Mouse (Mus musculus): ENCODE data around the gene Zfp61. TPM values are rescaled to one million over a fixed set of nuclear protein-coding genes. Genes with fewer than 3 reads are reported as not detected.

Gene Zfp61
- polyA plus RNA-seq, 1 experiment: 8.7 TPM

DNA sequence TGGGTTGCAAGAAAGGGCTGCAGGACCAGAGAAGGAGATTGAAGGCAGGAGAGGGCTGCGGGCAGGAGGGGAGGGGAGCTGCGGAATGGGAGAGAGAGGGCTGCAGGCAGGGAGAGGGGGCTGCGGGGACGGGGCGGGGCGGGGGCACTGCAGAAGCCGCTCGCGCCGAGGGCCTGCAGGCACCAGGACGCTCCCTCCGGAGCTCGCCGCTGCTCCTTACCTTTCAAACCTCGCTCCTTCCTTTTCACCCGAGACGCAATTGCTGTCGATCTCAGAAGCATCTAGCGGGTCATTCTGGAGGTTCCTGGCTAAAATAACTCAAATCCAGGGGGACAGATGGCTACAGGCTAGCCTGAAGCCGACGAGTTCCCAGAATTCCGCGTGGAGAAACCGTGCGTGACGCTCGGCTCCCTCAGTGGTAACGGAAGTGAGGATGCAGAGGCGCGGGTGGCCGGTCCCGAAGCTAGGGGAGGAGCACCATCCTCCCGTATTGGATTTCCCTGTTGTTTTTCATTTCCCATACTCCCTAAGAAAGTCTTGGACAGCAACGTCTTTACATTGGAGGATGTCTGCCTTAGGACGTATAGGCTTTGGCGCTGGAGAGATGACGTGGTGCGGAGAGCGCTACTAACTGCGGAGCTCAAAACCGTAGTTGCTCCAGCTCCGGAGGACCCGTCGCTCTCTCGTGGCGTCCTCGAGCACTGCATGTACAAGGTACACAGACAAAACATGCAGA lies 1.9 kb downstream of the Zfp61 start:
- under 1% methylated on average over 43 of the region's 47 CpGs for WGBS
- Histone ChIP-seq H3K4me3 (replicated peaks; ENCODE audit: extremely low read depth, low read depth, low read length) (peak overlapping the region; percentile 90), H3K4me1 (ENCODE audit: control insufficient read depth, insufficient read depth, low read length) (no peaks in the 10 kb centered on the region; the same call in 1 of the 2 replicates)
- DNase-seq: peak; percentile 73
- TF ChIP-seq POLR2A (IDR thresholded peaks at IDR 0.05; ENCODE audit: borderline replicate concordance, extremely low read depth, low read depth, low read length): 0 out of 2 replicates have a peak, but pooled peaks have one; percentile 37
- peak; percentile 53 for TF ChIP-seq CTCF (IDR thresholded peaks at IDR 0.05; ENCODE audit: insufficient read depth, low read length)

- no peak for TF ChIP-seq POLR2A (IDR thresholded peaks at IDR 0.05; ENCODE audit: borderline replicate concordance, extremely low read depth, low read depth, low read length)
- TF ChIP-seq CTCF (IDR thresholded peaks at IDR 0.05; ENCODE audit: insufficient read depth, low read length): no peak
- DNase-seq: no peak
- 2% methylated on average over 12 of the region's 12 CpGs for WGBS
- Histone ChIP-seq H3K4me3 (replicated peaks; ENCODE audit: extremely low read depth, low read depth, low read length) (peak overlapping the region; percentile 90), H3K4me1 (ENCODE audit: control insufficient read depth, insufficient read depth, low read length) (no peaks in the 10 kb centered on the region; the same call in 1 of the 2 replicates)
These were observed 2.4 kb downstream of the Zfp61 start for GRCm38 (mm10) chr7:24298635-24298972.

DNA sequence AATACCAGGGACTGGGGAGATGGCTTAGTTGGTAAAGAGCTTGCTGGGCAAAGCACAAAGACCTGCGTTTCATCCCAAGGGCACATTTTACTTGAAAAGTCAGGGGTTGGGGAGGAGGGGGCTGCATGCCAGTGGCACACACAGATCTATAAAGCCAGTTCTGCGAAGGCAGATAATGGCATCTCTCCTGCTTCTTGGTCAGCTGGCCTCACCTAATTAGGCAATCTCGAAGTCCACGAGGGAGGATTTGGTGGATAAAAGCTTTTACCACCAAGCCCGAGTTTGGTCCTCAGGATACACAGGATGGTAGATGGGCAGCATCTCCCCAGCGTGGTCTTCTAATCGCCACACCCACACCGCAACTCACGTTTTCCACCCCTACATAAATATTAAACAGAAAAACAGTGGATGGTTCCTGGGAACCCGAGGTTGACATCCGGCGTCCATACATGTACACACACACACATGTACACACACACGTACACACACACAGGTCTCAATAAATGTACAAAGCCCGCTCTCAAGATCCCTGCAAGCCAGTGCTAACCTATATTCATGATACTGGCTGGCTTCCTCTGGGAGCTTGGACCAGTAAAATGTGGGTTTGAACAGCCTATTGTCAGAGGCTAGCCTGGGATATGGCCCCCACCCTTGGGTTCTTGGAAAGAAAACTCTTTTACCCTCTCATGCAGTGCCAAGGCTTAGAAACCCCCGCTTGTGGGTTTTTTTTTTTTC lies 3.5 kb downstream of the Zfp61 start:
- DNase-seq: no peak

GRCm38 (mm10) chr7:24296386-24296785 lies 4.6 kb downstream of the Zfp61 start:
- Histone ChIP-seq H3K4me1 (ENCODE audit: control insufficient read depth, insufficient read depth, low read length) (no peaks in the 10 kb centered on the region; the same call in 1 of the 2 replicates), H3K4me3 (replicated peaks; ENCODE audit: extremely low read depth, low read depth, low read length) (no peak overlapping the region)
- DNase-seq: no peak
- TF ChIP-seq POLR2A (IDR thresholded peaks at IDR 0.05; ENCODE audit: borderline replicate concordance, extremely low read depth, low read depth, low read length) (no peak), CTCF (IDR thresholded peaks at IDR 0.05; ENCODE audit: insufficient read depth, low read length) (no peak)
- 95% methylated on average over 7 of the region's 7 CpGs for WGBS

More for the DNA sequence above, 3.5 kb downstream of the Zfp61 start:
- 93% methylated on average over 15 of the region's 15 CpGs for WGBS
- Histone ChIP-seq H3K4me1 (ENCODE audit: control insufficient read depth, insufficient read depth, low read length) (no peaks in the 10 kb centered on the region; the same call in 1 of the 2 replicates), H3K4me3 (replicated peaks; ENCODE audit: extremely low read depth, low read depth, low read length) (no peak overlapping the region)
- TF ChIP-seq CTCF (IDR thresholded peaks at IDR 0.05; ENCODE audit: insufficient read depth, low read length) (no peak), POLR2A (IDR thresholded peaks at IDR 0.05; ENCODE audit: borderline replicate concordance, extremely low read depth, low read depth, low read length) (no peak)

GRCm38 (mm10) chr7:24295376-24295775 lies 5.7 kb downstream of the Zfp61 start:
- DNase-seq: no peak
- Histone ChIP-seq H3K4me3 (replicated peaks; ENCODE audit: extremely low read depth, low read depth, low read length) (no peak overlapping the region), H3K4me1 (ENCODE audit: control insufficient read depth, insufficient read depth, low read length) (no peaks in the 10 kb centered on the region; the same call in 1 of the 2 replicates)
- 97% methylated on average over 7 of the region's 7 CpGs for WGBS
- TF ChIP-seq POLR2A (IDR thresholded peaks at IDR 0.05; ENCODE audit: borderline replicate concordance, extremely low read depth, low read depth, low read length) (no peak), CTCF (IDR thresholded peaks at IDR 0.05; ENCODE audit: insufficient read depth, low read length) (no peak)

- no peak for DNase-seq
- TF ChIP-seq CTCF (IDR thresholded peaks at IDR 0.05; ENCODE audit: insufficient read depth, low read length) (no peak), POLR2A (IDR thresholded peaks at IDR 0.05; ENCODE audit: borderline replicate concordance, extremely low read depth, low read depth, low read length) (no peak)
- WGBS: 96% methylated on average over 4 of the region's 4 CpGs
- H3K4me1 ChIP-seq (ENCODE audit: control insufficient read depth, insufficient read depth, low read length): no peaks in the 10 kb centered on the region; the same call in 1 of the 2 replicates
- no peak overlapping the region for H3K4me3 ChIP-seq (replicated peaks; ENCODE audit: extremely low read depth, low read depth, low read length)
These were observed 6.3 kb downstream of the Zfp61 start for GRCm38 (mm10) chr7:24294763-24295162.

DNA sequence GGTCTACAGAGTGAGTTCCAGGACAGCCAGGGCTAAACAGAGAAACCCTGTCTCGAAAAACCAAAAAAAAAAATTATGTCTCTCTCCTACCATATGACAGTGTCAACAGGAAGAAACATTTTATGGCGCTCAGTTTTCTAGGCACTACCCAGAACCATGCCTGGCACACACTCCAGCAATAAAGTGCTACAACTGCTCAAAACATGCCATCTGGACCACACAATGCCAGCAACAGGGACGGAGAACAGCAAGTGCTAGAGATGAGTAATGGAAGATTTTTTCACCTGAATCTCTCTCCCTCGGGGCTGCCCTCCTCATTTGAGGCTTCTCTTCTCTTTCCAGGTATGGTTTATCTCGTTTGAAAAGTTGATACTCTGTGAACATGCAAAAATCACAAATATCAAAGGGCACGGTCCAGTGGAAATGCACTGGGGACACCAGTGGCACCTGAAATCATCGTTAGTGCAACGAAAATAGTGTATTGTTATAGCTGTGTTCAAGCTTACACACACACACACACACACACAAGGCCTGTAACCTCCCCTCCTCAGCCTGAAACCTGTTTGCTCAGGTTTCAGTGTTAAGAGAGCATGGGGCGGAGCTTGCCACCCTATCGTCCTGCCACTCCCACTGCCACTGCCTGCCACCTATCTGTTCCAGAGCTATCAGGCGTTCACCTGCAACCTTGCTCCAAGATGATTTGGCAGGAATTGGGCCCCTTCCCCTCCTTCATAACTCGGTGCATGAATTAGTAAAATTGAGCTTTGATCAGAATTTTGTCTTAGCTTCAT lies 7.8 kb downstream of the Zfp61 start:
- no peak for DNase-seq
- H3K4me1 ChIP-seq (ENCODE audit: control insufficient read depth, insufficient read depth, low read length): no peaks in the 10 kb centered on the region
- TF ChIP-seq POLR2A (IDR thresholded peaks at IDR 0.05; ENCODE audit: borderline replicate concordance, extremely low read depth, low read depth, low read length) (no peak), CTCF (IDR thresholded peaks at IDR 0.05; ENCODE audit: insufficient read depth, low read length) (no peak)
- H3K4me3 ChIP-seq (replicated peaks; ENCODE audit: extremely low read depth, low read depth, low read length): no peak overlapping the region
- 79% methylated on average over 12 of the region's 12 CpGs for WGBS

DNA sequence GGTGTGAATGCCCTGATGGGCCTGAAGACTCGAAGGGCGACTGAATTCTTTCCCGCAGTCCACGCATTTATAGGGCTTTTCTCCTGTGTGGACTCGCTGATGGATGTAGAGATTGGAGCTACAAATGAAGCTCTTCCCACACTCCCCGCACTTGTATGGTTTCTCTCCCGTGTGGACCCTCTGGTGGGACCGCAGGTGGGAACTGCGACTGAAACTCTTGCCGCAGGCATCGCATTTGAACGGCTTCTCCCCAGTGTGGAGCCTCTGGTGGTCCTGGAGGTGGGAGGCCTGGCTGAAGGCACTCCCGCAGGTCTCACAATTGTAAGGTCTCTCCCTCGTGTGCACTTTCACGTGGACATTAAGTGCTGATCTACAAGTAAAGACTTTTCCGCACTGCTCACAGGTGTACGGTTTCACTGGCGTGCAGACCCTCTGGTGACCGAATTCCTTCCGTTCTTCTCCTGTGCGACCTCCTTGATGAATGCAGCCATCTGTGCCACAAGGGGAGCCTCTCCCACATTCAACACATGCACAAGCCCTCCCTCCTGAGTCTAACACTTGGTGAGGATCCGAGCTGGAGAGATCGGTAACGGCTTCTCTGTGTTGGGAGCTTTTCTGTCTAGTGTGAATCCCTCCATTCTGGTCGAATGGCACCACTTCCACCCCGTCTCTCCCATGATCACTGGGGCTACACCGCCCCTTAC lies 9.5 kb downstream of the Zfp61 start:
- Histone ChIP-seq H3K4me3 (replicated peaks; ENCODE audit: extremely low read depth, low read depth, low read length) (no peak overlapping the region), H3K4me1 (ENCODE audit: control insufficient read depth, insufficient read depth, low read length) (no peaks in the 10 kb centered on the region)
- 93% methylated on average over 27 of the region's 27 CpGs for WGBS
- TF ChIP-seq POLR2A (IDR thresholded peaks at IDR 0.05; ENCODE audit: borderline replicate concordance, extremely low read depth, low read depth, low read length) (no peak), CTCF (IDR thresholded peaks at IDR 0.05; ENCODE audit: insufficient read depth, low read length) (no peak)
- no peak for DNase-seq
